Mouse (Mus musculus): ENCODE measurements around the gene Cep162. TPM values are rescaled to one million over a fixed set of nuclear protein-coding genes. Genes with fewer than 3 reads are reported as not detected.

Gene Cep162
- polyA plus RNA-seq, 1 experiment, result 0.51 TPM

GRCm38 (mm10) chr9:87171517-87171916 lies 83.8 kb downstream of the Cep162 start:
- no peak for TF ChIP-seq GATA1 (IDR thresholded peaks at IDR 0.05; ENCODE audit: low read length)

- no peak for TF ChIP-seq GATA1 (IDR thresholded peaks at IDR 0.05; ENCODE audit: low read length)
Measured at GRCm38 (mm10) chr9:87170891-87171290, 84.4 kb downstream of the Cep162 start.

- TF ChIP-seq GATA1 (IDR thresholded peaks at IDR 0.05; ENCODE audit: low read length), result no peak
Measured at GRCm38 (mm10) chr9:87169144-87169543, 86.2 kb downstream of the Cep162 start.

GRCm38 (mm10) chr9:87168051-87168450 lies 87.3 kb downstream of the Cep162 start:
- TF ChIP-seq GATA1 (IDR thresholded peaks at IDR 0.05; ENCODE audit: low read length), result no peak

- TF ChIP-seq GATA1 (IDR thresholded peaks at IDR 0.05; ENCODE audit: low read length), result no peak
Measured at GRCm38 (mm10) chr9:87167001-87167830, 88.1 kb downstream of the Cep162 start.

GRCm38 (mm10) chr9:87162559-87162958 lies 92.8 kb downstream of the Cep162 start:
- no peak for TF ChIP-seq GATA1 (IDR thresholded peaks at IDR 0.05; ENCODE audit: low read length)

- no peak for TF ChIP-seq GATA1 (IDR thresholded peaks at IDR 0.05; ENCODE audit: low read length)
Measured at GRCm38 (mm10) chr9:87152641-87153325, 102.6 kb downstream of the Cep162 start.

- no peak for TF ChIP-seq GATA1 (IDR thresholded peaks at IDR 0.05; ENCODE audit: low read length)
Measured at GRCm38 (mm10) chr9:87147927-87148326, 107.4 kb downstream of the Cep162 start.

GRCm38 (mm10) chr9:87146400-87146799 lies 108.9 kb downstream of the Cep162 start:
- TF ChIP-seq GATA1 (IDR thresholded peaks at IDR 0.05; ENCODE audit: low read length), result no peak

- no peak for TF ChIP-seq GATA1 (IDR thresholded peaks at IDR 0.05; ENCODE audit: low read length)
Measured at GRCm38 (mm10) chr9:87145671-87146070, 109.7 kb downstream of the Cep162 start.

- TF ChIP-seq GATA1 (IDR thresholded peaks at IDR 0.05; ENCODE audit: low read length), result no peak
Measured at GRCm38 (mm10) chr9:87145180-87145579, 110.2 kb downstream of the Cep162 start.

- no peak for TF ChIP-seq GATA1 (IDR thresholded peaks at IDR 0.05; ENCODE audit: low read length)
Measured at GRCm38 (mm10) chr9:87144532-87144931, 110.8 kb downstream of the Cep162 start.

GRCm38 (mm10) chr9:87144106-87144505 lies 111.2 kb downstream of the Cep162 start, which contains the start of gene Mrap2:
TSS of gene Mrap2 (plus strand) at chr9:87144306.
- TF ChIP-seq GATA1 (IDR thresholded peaks at IDR 0.05; ENCODE audit: low read length), result no peak

- TF ChIP-seq GATA1 (IDR thresholded peaks at IDR 0.05; ENCODE audit: low read length), result no peak
Measured at GRCm38 (mm10) chr9:87143076-87143475, 112.3 kb downstream of the Cep162 start.

Other genes starting within 250 kb of the Cep162 start
- not detected in 2 replicates for gene Ripply2, start 240.0 kb downstream of the Cep162 start, polyA plus RNA-seq (2012)
- gene Cyb5r4, start 233.5 kb downstream of the Cep162 start, polyA plus RNA-seq (2012), result 10.5 and 15.7 TPM in 2 replicates
- not detected in 2 replicates for gene Mrap2, start 111.2 kb downstream of the Cep162 start, polyA plus RNA-seq (2012)